Mouse (Mus musculus) forebrain, embryonic 13.5 days (tissue): ENCODE results near the gene Slc15a5. TPM values are rescaled to one million over a fixed set of nuclear protein-coding genes. Genes with fewer than 3 reads are reported as not detected.

Experiments
- ATAC-seq: fragments of 200-750 bp; cut with Nextera tagmentation; 2 replicates; pipeline ENCODE4 v1.8.0; 2017
- H3K27ac ChIP-seq: fragments of 300-500 bp; sonication (generic); 2 replicates; pipeline ENCODE4 v1.5.1; 2015; ENCODE audit warnings: inconsistent platforms, mild to moderate bottlenecking, moderate library complexity
- H3K27me3 ChIP-seq: fragments of 300-500 bp; sonication (generic); 2 replicates; pipeline ENCODE4 v1.6.1; 2015; ENCODE audit warnings: mild to moderate bottlenecking, inconsistent platforms
- H3K36me3 ChIP-seq: fragments of 300-500 bp; sonication (generic); 2 replicates; pipeline ENCODE4 v1.6.1; 2015; ENCODE audit warnings: mild to moderate bottlenecking, inconsistent platforms; ENCODE audit not compliant: poor library complexity, severe bottlenecking
- H3K4me1 ChIP-seq: fragments of 300-500 bp; sonication (generic); 2 replicates; pipeline ENCODE4 v1.6.1; 2015; ENCODE audit warnings: inconsistent platforms
- H3K4me2 ChIP-seq: fragments of 300-500 bp; sonication (generic); 2 replicates; pipeline ENCODE4 v1.6.1; 2015; ENCODE audit warnings: inconsistent platforms, mild to moderate bottlenecking, moderate library complexity
- H3K4me3 ChIP-seq: fragments of 300-500 bp; sonication (generic); 2 replicates; pipeline ENCODE4 v1.5.1; 2015; ENCODE audit warnings: mild to moderate bottlenecking, inconsistent platforms
- H3K9ac ChIP-seq: fragments of 300-500 bp; sonication (generic); 2 replicates; pipeline ENCODE4 v1.6.1; 2015; ENCODE audit warnings: mild to moderate bottlenecking, inconsistent platforms
- H3K9me3 ChIP-seq: fragments of 300-500 bp; sonication (generic); replicated peaks from 2 replicates; pipeline ENCODE4 v1.6.1; 2016; ENCODE audit warnings: inconsistent platforms
- WGBS: fragments of 180-500 bp; shearing (Covaris S2); methylation state at CpG from one replicate; pipeline ENCODE4 v1.1.7; 2015; 5-methylcytosine and 5-hydroxymethylcytosine counted together
- polyA plus RNA-seq: library from polyadenylated mRNA; unstranded; fragments of >200 nt; fragmentation: Nextera tagmentation; extraction: Ambion mirVana; gene quantifications from 2 replicates; pipeline ENCODE4 v1.2.1, GENCODE M21; 2015

The Slc15a5 gene
- polyA plus RNA-seq, 1 experiment from 2014 or later: not detected

- H3K4me1 ChIP-seq: peaks cover 28% of the 10 kb centered on the region
- WGBS: 91% methylated on average over 6 of the region's 6 CpGs
- no peak for ATAC-seq
Measured at GRCm38 (mm10) chr6:137985169-137985568, 94.5 kb downstream of the Slc15a5 start.

GRCm38 (mm10) chr6:137982195-137982737 is 97.5 kb downstream of the Slc15a5 start:
- Histone ChIP-seq H3K4me3 (0 out of 2 replicates have a peak overlapping the region, but pooled peaks have one; percentile 6), H3K4me1 (peaks cover 36% of the 10 kb centered on the region), H3K27ac (peak overlapping the region; percentile 72), H3K9ac (no peak overlapping the region; the same call in 1 of the 2 replicates), H3K9me3 (no peaks in the 10 kb centered on the region), H3K27me3 (no peaks in the 10 kb centered on the region), H3K4me2 (peak overlapping the region; percentile 46), H3K36me3 (no peaks in the 10 kb centered on the region)
- ATAC-seq: no peak
- WGBS: 26% methylated on average over 19 of the region's 19 CpGs

More at GRCm38 (mm10) chr6:137985169-137985568, 94.5 kb downstream of the Slc15a5 start:
- no peak overlapping the region for H3K9ac ChIP-seq
- H3K36me3 ChIP-seq: no peaks in the 10 kb centered on the region
- no peak overlapping the region for H3K4me3 ChIP-seq
- H3K27ac ChIP-seq: no peak overlapping the region
- no peaks in the 10 kb centered on the region for H3K9me3 ChIP-seq
- no peak overlapping the region for H3K4me2 ChIP-seq
- H3K27me3 ChIP-seq: no peaks in the 10 kb centered on the region

GRCm38 (mm10) chr6:137980905-137981696 is 98.6 kb downstream of the Slc15a5 start:
- Histone ChIP-seq H3K9ac (no peak overlapping the region), H3K4me3 (no peak overlapping the region), H3K4me1 (peaks cover 36% of the 10 kb centered on the region), H3K9me3 (no peaks in the 10 kb centered on the region), H3K27ac (peak overlapping the region; percentile 87), H3K4me2 (no peak overlapping the region), H3K36me3 (no peaks in the 10 kb centered on the region), H3K27me3 (no peaks in the 10 kb centered on the region)
- peak; percentile 19; the same call in 1 of the 2 replicates for ATAC-seq
- WGBS: 75% methylated on average over 10 of the region's 10 CpGs

- Histone ChIP-seq H3K27ac (peak overlapping the region; percentile 87), H3K27me3 (no peaks in the 10 kb centered on the region), H3K4me3 (no peak overlapping the region), H3K36me3 (no peaks in the 10 kb centered on the region), H3K9ac (no peak overlapping the region), H3K9me3 (no peaks in the 10 kb centered on the region), H3K4me2 (no peak overlapping the region), H3K4me1 (peaks cover 36% of the 10 kb centered on the region)
- WGBS: 46% methylated on average over 8 of the region's 8 CpGs
- ATAC-seq: peak; percentile 60
Measured at GRCm38 (mm10) chr6:137980413-137980812, 99.3 kb downstream of the Slc15a5 start.

- Histone ChIP-seq H3K36me3 (no peaks in the 10 kb centered on the region), H3K4me1 (peaks cover 36% of the 10 kb centered on the region), H3K9ac (no peak overlapping the region), H3K9me3 (0 out of 2 replicates have a peak, but pooled peaks cover 6% of the 10 kb centered on the region), H3K4me2 (no peak overlapping the region), H3K27ac (peak overlapping the region; percentile 87), H3K27me3 (no peaks in the 10 kb centered on the region), H3K4me3 (no peak overlapping the region)
- 18% methylated on average over 12 of the region's 12 CpGs for WGBS
- ATAC-seq: peak; percentile 89
Measured at GRCm38 (mm10) chr6:137979802-137980201, 99.9 kb downstream of the Slc15a5 start.

- 74% methylated on average over 3 of the region's 3 CpGs for WGBS
- H3K36me3 ChIP-seq: no peaks in the 10 kb centered on the region
- H3K9me3 ChIP-seq: 0 out of 2 replicates have a peak, but pooled peaks cover 6% of the 10 kb centered on the region
Measured at GRCm38 (mm10) chr6:137976021-137976420, 103.7 kb downstream of the Slc15a5 start.

GRCm38 (mm10) chr6:137963703-137964102 is 116.0 kb downstream of the Slc15a5 start:
- Histone ChIP-seq H3K4me3 (no peak overlapping the region), H3K4me1 (no peaks in the 10 kb centered on the region), H3K9ac (no peak overlapping the region), H3K9me3 (no peaks in the 10 kb centered on the region), H3K27ac (no peak overlapping the region), H3K27me3 (no peaks in the 10 kb centered on the region), H3K36me3 (no peaks in the 10 kb centered on the region), H3K4me2 (no peak overlapping the region)
- WGBS: 91% methylated on average over 7 of the region's 7 CpGs
- ATAC-seq: no peak

More at GRCm38 (mm10) chr6:137976021-137976420, 103.7 kb downstream of the Slc15a5 start:
- Histone ChIP-seq H3K4me2 (no peak overlapping the region), H3K27me3 (no peaks in the 10 kb centered on the region), H3K9ac (no peak overlapping the region), H3K4me3 (no peak overlapping the region), H3K27ac (no peak overlapping the region), H3K4me1 (peaks cover 17% of the 10 kb centered on the region)
- ATAC-seq: no peak

- Histone ChIP-seq H3K9me3 (no peaks in the 10 kb centered on the region), H3K4me3 (no peak overlapping the region), H3K4me1 (no peaks in the 10 kb centered on the region), H3K36me3 (no peaks in the 10 kb centered on the region), H3K9ac (no peak overlapping the region), H3K4me2 (no peak overlapping the region), H3K27me3 (no peaks in the 10 kb centered on the region), H3K27ac (no peak overlapping the region)
- ATAC-seq: no peak
- WGBS: 76% methylated on average over 4 of the region's 4 CpGs
Measured at GRCm38 (mm10) chr6:137962836-137963235, 116.9 kb downstream of the Slc15a5 start.

GRCm38 (mm10) chr6:137960023-137960778 is 119.5 kb downstream of the Slc15a5 start:
- WGBS: 88% methylated on average over 4 of the region's 4 CpGs
- Histone ChIP-seq H3K27ac (no peak overlapping the region), H3K4me2 (no peak overlapping the region), H3K4me1 (no peaks in the 10 kb centered on the region), H3K9me3 (no peaks in the 10 kb centered on the region), H3K9ac (no peak overlapping the region), H3K4me3 (no peak overlapping the region), H3K27me3 (no peaks in the 10 kb centered on the region), H3K36me3 (no peaks in the 10 kb centered on the region)
- ATAC-seq: no peak

- no peak overlapping the region for H3K27ac ChIP-seq
- no peak overlapping the region for H3K9ac ChIP-seq
- H3K36me3 ChIP-seq: no peaks in the 10 kb centered on the region
- ATAC-seq: no peak
- WGBS: 86% methylated on average over 6 of the region's 6 CpGs
- no peaks in the 10 kb centered on the region for H3K4me1 ChIP-seq
- no peaks in the 10 kb centered on the region for H3K27me3 ChIP-seq
- H3K4me2 ChIP-seq: no peak overlapping the region
- no peaks in the 10 kb centered on the region for H3K9me3 ChIP-seq
- no peak overlapping the region for H3K4me3 ChIP-seq
Measured at GRCm38 (mm10) chr6:137957630-137958029, 122.1 kb downstream of the Slc15a5 start.

- H3K27ac ChIP-seq: no peak overlapping the region
- no peaks in the 10 kb centered on the region for H3K9me3 ChIP-seq
- no peaks in the 10 kb centered on the region for H3K27me3 ChIP-seq
- H3K4me2 ChIP-seq: peak overlapping the region; percentile 41
- H3K36me3 ChIP-seq: no peaks in the 10 kb centered on the region
- H3K9ac ChIP-seq: no peak overlapping the region
- whole genome bisulfite sequencing: 6% methylated on average over 14 of the region's 17 CpGs
- ATAC-seq: peak; percentile 80
- H3K4me3 ChIP-seq: no peak overlapping the region
- no peaks in the 10 kb centered on the region for H3K4me1 ChIP-seq
Measured at GRCm38 (mm10) chr6:137956783-137957429, 122.8 kb downstream of the Slc15a5 start.
